Mouse (Mus musculus) ES-Bruce4 (cell line): ENCODE data around the gene Scg2.

Experiments
- CTCF ChIP-seq: IDR thresholded peaks from one replicate; pipeline ENCODE4 v1.8.1; 2011; ENCODE audit warnings: low read depth, low read length
- EP300 ChIP-seq: IDR thresholded peaks from 2 replicates; pipeline ENCODE4 v1.6.1; 2011; ENCODE audit warnings: low read depth, low read length; ENCODE audit not compliant: insufficient read depth

- TF ChIP-seq CTCF (no peak), EP300 (no peak)
Observed at GRCm38 (mm10) chr1:79485546-79485945, 45.6 kb upstream of the Scg2 start.
